Mouse (Mus musculus): ENCODE measurements around the gene Zfc3h1. TPM values are rescaled to one million over a fixed set of nuclear protein-coding genes. Genes with fewer than 3 reads are reported as not detected.

The Zfc3h1 gene
- polyA plus RNA-seq, 1 experiment from 2014 or later, result 25.5 TPM

DNA sequence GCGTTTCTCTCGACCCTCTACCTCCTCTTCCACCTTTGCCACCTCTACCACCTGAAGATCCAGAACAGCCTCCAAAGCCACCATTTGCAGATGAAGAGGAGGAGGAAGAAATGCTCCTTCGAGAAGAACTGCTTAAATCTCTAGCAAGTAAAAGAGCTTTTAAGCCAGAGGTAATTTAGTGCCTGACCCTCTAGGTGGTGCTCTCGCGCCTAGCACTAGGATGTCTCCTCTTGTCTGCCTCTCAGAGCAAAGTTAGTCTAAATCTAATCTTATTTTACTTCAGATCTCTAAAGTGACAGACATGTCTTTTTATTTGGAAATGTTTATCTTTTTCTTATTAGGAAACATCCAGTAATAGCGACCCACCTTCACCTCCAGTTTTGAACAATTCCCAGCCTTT lies 21.6 kb downstream of the Zfc3h1 start:
- no peak overlapping the region for H3K4me2 ChIP-seq (ENCODE audit: low read depth)
- WGBS, result 75% methylated on average over 6 of the region's 6 CpGs
- H3K4me3 ChIP-seq (ENCODE audit: low read depth, low read length), result no peak overlapping the region
- peak; percentile 69 for DNase-seq (ENCODE audit: low spot score)
- no peaks in the 10 kb centered on the region for H3K4me1 ChIP-seq (ENCODE audit: control insufficient read depth, insufficient read depth, low read length)
- no peak overlapping the region for H3K27ac ChIP-seq (ENCODE audit: low read depth, low read length)
- H3K9ac ChIP-seq (ENCODE audit: low read length), result no peak overlapping the region
- H3K9me3 ChIP-seq (ENCODE audit: control insufficient read depth, low read length), result no peaks in the 10 kb centered on the region
- ATAC-seq (ENCODE audit: insufficient read depth, low FRiP score, low TSS enrichment), result no peak
- no peaks in the 10 kb centered on the region for H3K27me3 ChIP-seq (ENCODE audit: control insufficient read depth, insufficient read depth, low read length)
- peaks cover 12% of the 10 kb centered on the region for H3K36me3 ChIP-seq (ENCODE audit: control insufficient read depth, insufficient read depth, low read length)

DNA sequence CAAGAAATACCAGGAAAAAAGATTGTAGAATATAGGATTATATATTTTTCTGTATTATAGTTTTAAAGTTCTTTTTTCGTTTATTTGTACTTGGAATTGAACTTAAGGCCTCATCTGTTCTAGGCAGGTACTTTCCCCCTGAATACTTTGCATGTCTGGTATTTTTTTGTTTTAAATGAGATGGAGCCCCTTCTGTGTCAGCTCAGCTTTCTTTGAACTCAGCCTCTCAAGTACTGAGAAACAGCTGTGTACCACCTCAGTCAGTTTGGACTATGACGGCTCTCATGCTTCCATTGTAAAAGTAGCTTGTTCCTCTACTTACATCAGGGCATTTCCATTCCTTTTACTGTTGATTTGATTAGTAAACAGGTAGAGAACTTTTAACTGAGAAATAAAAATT lies 28.7 kb downstream of the Zfc3h1 start:
- Histone ChIP-seq H3K27ac (ENCODE audit: low read depth, low read length) (no peak overlapping the region), H3K9ac (ENCODE audit: low read length) (no peak overlapping the region), H3K9me3 (ENCODE audit: control insufficient read depth, low read length) (no peaks in the 10 kb centered on the region), H3K4me2 (ENCODE audit: low read depth) (no peak overlapping the region), H3K27me3 (ENCODE audit: control insufficient read depth, insufficient read depth, low read length) (no peaks in the 10 kb centered on the region), H3K36me3 (ENCODE audit: control insufficient read depth, insufficient read depth, low read length) (peaks cover 11% of the 10 kb centered on the region; the same call in 1 of the 2 replicates), H3K4me1 (ENCODE audit: control insufficient read depth, insufficient read depth, low read length) (no peaks in the 10 kb centered on the region), H3K4me3 (ENCODE audit: low read depth, low read length) (no peak overlapping the region)
- ATAC-seq (ENCODE audit: insufficient read depth, low FRiP score, low TSS enrichment), result no peak
- DNase-seq (ENCODE audit: low spot score), result no peak
- 88% methylated on average over 2 of the region's 2 CpGs for WGBS

DNA sequence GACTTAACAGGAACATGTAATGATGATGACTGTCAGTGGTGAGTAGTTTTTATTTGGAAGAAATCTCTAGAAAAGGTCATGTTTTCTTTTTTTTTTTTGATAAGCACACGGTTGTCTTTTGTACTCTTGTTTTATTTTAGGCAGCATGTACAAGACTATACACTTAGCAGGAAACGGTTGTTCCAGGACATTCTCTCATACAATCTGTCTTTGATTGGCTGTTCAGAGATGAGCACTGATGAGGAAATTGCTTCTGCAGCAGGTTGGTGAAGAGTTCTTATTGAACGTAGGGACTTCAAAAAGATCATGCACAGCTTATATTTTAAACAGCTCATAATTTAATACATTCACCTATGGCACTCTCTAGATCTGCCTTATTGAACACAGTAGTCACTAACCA lies 29.3 kb downstream of the Zfc3h1 start:
- Histone ChIP-seq H3K9me3 (ENCODE audit: control insufficient read depth, low read length) (no peaks in the 10 kb centered on the region), H3K27ac (ENCODE audit: low read depth, low read length) (no peak overlapping the region), H3K27me3 (ENCODE audit: control insufficient read depth, insufficient read depth, low read length) (no peaks in the 10 kb centered on the region), H3K36me3 (ENCODE audit: control insufficient read depth, insufficient read depth, low read length) (peaks cover 11% of the 10 kb centered on the region; the same call in 1 of the 2 replicates), H3K9ac (ENCODE audit: low read length) (no peak overlapping the region), H3K4me2 (ENCODE audit: low read depth) (no peak overlapping the region), H3K4me3 (ENCODE audit: low read depth, low read length) (no peak overlapping the region), H3K4me1 (ENCODE audit: control insufficient read depth, insufficient read depth, low read length) (no peaks in the 10 kb centered on the region)
- WGBS, result 90% methylated on average over 3 of the region's 3 CpGs
- no peak for ATAC-seq (ENCODE audit: insufficient read depth, low FRiP score, low TSS enrichment)
- no peak for DNase-seq (ENCODE audit: low spot score)

DNA sequence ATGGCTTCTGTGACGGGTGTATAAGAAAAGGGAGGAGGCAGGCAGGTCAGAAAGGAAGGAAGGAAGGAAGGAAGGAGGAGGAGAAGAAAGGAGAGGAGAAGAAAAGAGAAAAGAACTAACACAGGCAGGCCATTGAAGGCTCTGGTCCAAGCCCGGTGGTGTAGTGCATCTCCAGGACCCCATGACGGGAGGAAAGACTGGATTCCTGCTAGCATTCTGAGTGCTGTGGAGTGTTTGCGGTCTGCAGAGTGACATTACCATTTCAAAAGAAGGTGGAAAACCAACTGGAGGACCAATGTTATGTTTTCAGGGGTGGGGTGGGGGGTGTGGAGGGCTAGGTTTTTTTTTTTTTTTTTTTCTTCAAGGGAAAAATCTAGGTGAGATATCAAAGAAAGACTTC lies 37.2 kb downstream of the Zfc3h1 start:
- H3K9me3 ChIP-seq (ENCODE audit: control insufficient read depth, low read length), result no peaks in the 10 kb centered on the region
- H3K4me3 ChIP-seq (ENCODE audit: low read depth, low read length), result no peak overlapping the region
- H3K27ac ChIP-seq (ENCODE audit: low read depth, low read length), result no peak overlapping the region
- WGBS, result 86% methylated on average over 4 of the region's 4 CpGs
- peaks cover 2% of the 10 kb centered on the region for H3K36me3 ChIP-seq (ENCODE audit: control insufficient read depth, insufficient read depth, low read length)
- no peak overlapping the region for H3K9ac ChIP-seq (ENCODE audit: low read length)
- H3K4me2 ChIP-seq (ENCODE audit: low read depth), result no peak overlapping the region
- ATAC-seq (ENCODE audit: insufficient read depth, low FRiP score, low TSS enrichment) (no peak), DNase-seq (ENCODE audit: low spot score) (no peak)
- no peaks in the 10 kb centered on the region for H3K4me1 ChIP-seq (ENCODE audit: control insufficient read depth, insufficient read depth, low read length)
- H3K27me3 ChIP-seq (ENCODE audit: control insufficient read depth, insufficient read depth, low read length), result no peaks in the 10 kb centered on the region

DNA sequence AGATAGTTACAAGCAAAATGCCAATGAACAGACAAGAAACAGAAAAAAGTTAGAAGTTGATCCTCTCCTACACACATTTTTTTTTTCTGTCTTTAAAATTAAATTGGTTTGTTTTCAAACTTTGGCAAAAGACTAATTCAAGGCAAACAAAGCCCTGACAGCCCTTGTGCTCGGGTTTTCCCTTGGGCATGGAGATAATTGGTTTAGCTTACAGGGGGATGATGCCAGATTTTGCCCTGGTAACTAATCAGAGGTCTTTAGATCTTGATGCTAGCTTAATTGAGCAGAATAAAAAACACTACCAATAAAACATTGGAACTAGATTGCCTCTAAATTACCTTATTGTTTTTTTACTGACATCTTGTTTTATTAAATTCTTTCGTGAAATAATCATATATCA lies 40.6 kb downstream of the Zfc3h1 start:
- Histone ChIP-seq H3K4me3 (ENCODE audit: low read depth, low read length) (no peak overlapping the region), H3K9ac (ENCODE audit: low read length) (no peak overlapping the region), H3K27me3 (ENCODE audit: control insufficient read depth, insufficient read depth, low read length) (no peaks in the 10 kb centered on the region), H3K4me2 (ENCODE audit: low read depth) (no peak overlapping the region), H3K27ac (ENCODE audit: low read depth, low read length) (no peak overlapping the region), H3K36me3 (ENCODE audit: control insufficient read depth, insufficient read depth, low read length) (peaks cover 14% of the 10 kb centered on the region), H3K4me1 (ENCODE audit: control insufficient read depth, insufficient read depth, low read length) (no peaks in the 10 kb centered on the region), H3K9me3 (ENCODE audit: control insufficient read depth, low read length) (no peaks in the 10 kb centered on the region)
- DNase-seq (ENCODE audit: low spot score) (no peak), ATAC-seq (ENCODE audit: insufficient read depth, low FRiP score, low TSS enrichment) (no peak)
- WGBS, result 84% methylated on average over 2 of the region's 2 CpGs

DNA sequence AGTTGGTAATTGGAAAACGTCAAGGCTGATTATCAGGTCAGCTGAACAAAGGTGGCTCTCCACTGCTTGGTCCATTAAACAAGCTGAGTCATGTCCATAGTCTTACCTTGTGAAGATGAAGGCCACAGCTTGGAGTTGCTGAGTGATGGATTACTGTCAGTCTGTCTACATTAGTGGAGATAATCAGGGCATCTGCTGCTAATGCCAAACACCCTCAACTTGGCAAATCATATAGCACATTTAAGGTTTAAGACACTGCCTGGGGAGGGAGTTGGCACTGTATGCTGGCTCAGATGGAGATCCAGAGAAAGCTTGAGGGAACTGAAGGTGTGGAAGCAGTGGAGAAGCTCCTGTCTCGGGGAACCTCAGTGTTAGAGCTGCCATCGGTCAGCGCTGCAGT lies 52.5 kb downstream of the Zfc3h1 start:
- Histone ChIP-seq H3K9me3 (ENCODE audit: control insufficient read depth, low read length) (no peaks in the 10 kb centered on the region), H3K27me3 (ENCODE audit: control insufficient read depth, insufficient read depth, low read length) (no peaks in the 10 kb centered on the region), H3K4me2 (ENCODE audit: low read depth) (no peak overlapping the region), H3K9ac (ENCODE audit: low read length) (no peak overlapping the region), H3K4me1 (ENCODE audit: control insufficient read depth, insufficient read depth, low read length) (no peaks in the 10 kb centered on the region), H3K27ac (ENCODE audit: low read depth, low read length) (no peak overlapping the region), H3K4me3 (ENCODE audit: low read depth, low read length) (no peak overlapping the region), H3K36me3 (ENCODE audit: control insufficient read depth, insufficient read depth, low read length) (peaks cover 5% of the 10 kb centered on the region)
- ATAC-seq (ENCODE audit: insufficient read depth, low FRiP score, low TSS enrichment) (no peak), DNase-seq (ENCODE audit: low spot score) (no peak)
- WGBS, result 87% methylated on average over 4 of the region's 4 CpGs

DNA sequence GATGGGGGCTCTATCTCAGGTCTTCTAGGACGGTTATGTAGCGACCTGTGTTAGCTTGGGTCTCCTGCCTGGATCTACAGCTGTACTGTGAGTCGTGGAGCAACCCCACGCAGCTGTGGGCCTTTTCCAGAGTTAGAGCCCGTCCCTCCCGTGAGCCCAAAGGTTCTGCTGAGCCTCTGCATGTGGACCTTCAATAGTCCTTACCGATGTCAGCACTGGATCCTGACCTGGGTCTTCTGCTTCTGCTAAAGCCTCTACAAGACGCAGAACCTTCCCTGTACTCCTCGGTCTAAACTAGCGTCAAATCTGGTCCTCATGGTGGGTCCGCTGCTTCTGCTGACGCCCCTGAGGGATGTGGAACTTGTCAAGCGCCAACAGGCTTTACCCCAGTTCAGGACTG lies 63.9 kb downstream of the Zfc3h1 start:
- Histone ChIP-seq H3K27me3 (ENCODE audit: control insufficient read depth, insufficient read depth, low read length) (no peaks in the 10 kb centered on the region), H3K9ac (ENCODE audit: low read length) (no peak overlapping the region), H3K27ac (ENCODE audit: low read depth, low read length) (no peak overlapping the region), H3K9me3 (ENCODE audit: control insufficient read depth, low read length) (no peaks in the 10 kb centered on the region), H3K4me2 (ENCODE audit: low read depth) (no peak overlapping the region), H3K36me3 (ENCODE audit: control insufficient read depth, insufficient read depth, low read length) (no peaks in the 10 kb centered on the region), H3K4me1 (ENCODE audit: control insufficient read depth, insufficient read depth, low read length) (no peaks in the 10 kb centered on the region), H3K4me3 (ENCODE audit: low read depth, low read length) (no peak overlapping the region)
- no peak for DNase-seq (ENCODE audit: low spot score)
- 95% methylated on average over 13 of the region's 13 CpGs for WGBS
- no peak for ATAC-seq (ENCODE audit: insufficient read depth, low FRiP score, low TSS enrichment)

DNA sequence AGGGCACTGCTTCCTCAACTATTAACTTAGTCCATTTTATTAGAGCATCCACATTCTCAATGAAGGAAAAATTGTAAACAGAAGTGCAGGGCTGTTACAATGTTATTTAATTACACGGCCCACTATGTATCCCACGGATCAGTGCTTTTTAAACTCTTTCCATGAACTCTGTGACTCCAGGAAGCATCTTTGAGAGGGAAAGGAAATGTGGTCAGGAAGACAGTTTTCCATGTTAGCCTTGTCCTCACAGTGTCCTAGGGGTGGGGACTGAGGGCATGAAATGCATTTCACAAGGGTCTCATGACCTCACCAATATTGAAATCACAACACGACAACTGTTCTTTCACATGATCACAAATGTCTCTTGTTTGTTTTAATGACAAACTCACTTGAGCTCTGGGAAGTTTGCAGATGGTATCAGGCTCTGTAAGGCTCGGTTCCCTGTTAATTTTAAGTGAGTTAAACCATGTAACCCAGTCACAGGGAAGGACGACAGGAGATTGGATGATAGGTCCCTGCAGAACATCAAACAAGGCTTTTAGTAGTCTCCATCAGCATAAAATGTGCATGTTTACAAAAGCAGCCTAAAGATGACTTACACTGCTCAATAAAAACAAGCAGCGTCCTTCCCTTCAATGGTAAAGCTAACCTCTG lies 72.7 kb downstream of the Zfc3h1 start:
- Histone ChIP-seq H3K4me1 (ENCODE audit: control insufficient read depth, insufficient read depth, low read length) (no peaks in the 10 kb centered on the region), H3K27me3 (ENCODE audit: control insufficient read depth, insufficient read depth, low read length) (no peaks in the 10 kb centered on the region), H3K4me2 (ENCODE audit: low read depth) (no peak overlapping the region), H3K9me3 (ENCODE audit: control insufficient read depth, low read length) (no peaks in the 10 kb centered on the region), H3K9ac (ENCODE audit: low read length) (no peak overlapping the region), H3K27ac (ENCODE audit: low read depth, low read length) (no peak overlapping the region), H3K36me3 (ENCODE audit: control insufficient read depth, insufficient read depth, low read length) (no peaks in the 10 kb centered on the region), H3K4me3 (ENCODE audit: low read depth, low read length) (no peak overlapping the region)
- WGBS, result 73% methylated on average over 6 of the region's 6 CpGs
- ATAC-seq (ENCODE audit: insufficient read depth, low FRiP score, low TSS enrichment) (no peak), DNase-seq (ENCODE audit: low spot score) (no peak)

DNA sequence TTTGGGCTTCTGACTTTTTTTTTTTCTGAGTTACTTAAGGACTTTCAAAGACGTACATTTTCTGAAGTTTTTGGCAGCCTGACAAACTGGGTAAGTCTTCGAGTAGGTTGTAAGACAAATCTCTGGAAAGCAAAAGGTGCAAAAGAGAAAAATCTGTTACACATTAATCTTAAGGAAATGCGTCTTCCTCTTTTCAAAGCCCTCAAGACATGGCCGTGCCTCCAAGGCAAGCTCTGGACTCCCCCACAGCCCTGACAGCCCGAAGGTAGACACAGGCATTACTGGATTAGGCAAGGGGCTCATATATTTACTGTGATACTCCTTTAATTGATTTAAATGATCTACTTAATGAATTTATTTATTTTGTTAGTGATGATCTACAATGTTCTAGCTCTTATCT lies 77.9 kb downstream of the Zfc3h1 start:
- Histone ChIP-seq H3K36me3 (ENCODE audit: control insufficient read depth, insufficient read depth, low read length) (no peaks in the 10 kb centered on the region), H3K4me1 (ENCODE audit: control insufficient read depth, insufficient read depth, low read length) (no peaks in the 10 kb centered on the region), H3K4me3 (ENCODE audit: low read depth, low read length) (no peak overlapping the region), H3K27me3 (ENCODE audit: control insufficient read depth, insufficient read depth, low read length) (no peaks in the 10 kb centered on the region), H3K27ac (ENCODE audit: low read depth, low read length) (no peak overlapping the region), H3K4me2 (ENCODE audit: low read depth) (no peak overlapping the region), H3K9ac (ENCODE audit: low read length) (no peak overlapping the region), H3K9me3 (ENCODE audit: control insufficient read depth, low read length) (no peaks in the 10 kb centered on the region)
- no peak for ATAC-seq (ENCODE audit: insufficient read depth, low FRiP score, low TSS enrichment)
- DNase-seq (ENCODE audit: low spot score), result no peak
- 84% methylated on average over 5 of the region's 5 CpGs for WGBS
